Mouse (Mus musculus): ENCODE results near the gene Arhgap17.

- TF ChIP-seq CTCF (IDR thresholded peaks at IDR 0.05; ENCODE audit: control insufficient read depth, insufficient read depth, low read length) = no peak
- no peak for TF ChIP-seq POLR2A (IDR thresholded peaks at IDR 0.05; ENCODE audit: borderline replicate concordance, control insufficient read depth, low read depth, low read length)
These were observed 74.3 kb downstream of the Arhgap17 start for GRCm38 (mm10) chr7:123295423-123295822.
